Mouse (Mus musculus): ENCODE data around the gene Mrpl10. TPM values are rescaled to one million over a fixed set of nuclear protein-coding genes. Genes with fewer than 3 reads are reported as not detected.

Mrpl10 gene
- polyA plus RNA-seq, 1 experiment from 2014 or later = 50.7 TPM

DNA sequence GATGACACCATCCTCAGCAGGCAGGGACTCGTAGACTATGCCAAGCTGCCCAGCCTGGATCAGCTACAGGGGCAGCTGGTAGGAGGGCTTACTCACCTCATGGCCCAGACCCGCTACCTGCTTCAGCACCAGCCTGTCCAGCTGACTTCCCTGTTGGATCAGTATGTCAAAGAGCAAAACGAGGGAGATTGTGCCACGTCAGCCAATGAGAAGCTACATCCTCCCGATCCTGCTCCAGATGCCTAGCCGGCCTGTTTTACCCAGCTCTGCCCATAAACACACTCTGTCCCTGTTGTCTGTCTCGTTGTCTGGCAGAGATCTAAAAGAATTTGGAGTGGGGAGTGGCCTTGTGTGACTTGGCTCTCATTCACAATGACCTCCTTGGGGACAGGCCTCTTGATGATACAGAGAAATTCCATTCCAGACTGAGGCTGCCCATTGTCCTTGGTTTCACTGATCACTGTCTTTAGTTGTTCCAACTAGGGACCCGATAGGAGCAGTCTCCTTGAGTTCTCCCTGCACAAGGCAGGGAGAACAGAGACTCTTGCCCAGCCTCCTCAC is 6.8 kb downstream of the Mrpl10 start:
- no peak overlapping the region for H3K4me2 ChIP-seq (replicated peaks; ENCODE audit: low read depth)
- peaks cover 19% of the 10 kb centered on the region; the same call in 1 of the 2 replicates for H3K36me3 ChIP-seq (ENCODE audit: control insufficient read depth, insufficient read depth)
- no peak overlapping the region for H3K27ac ChIP-seq (ENCODE audit: low read depth, low read length)
- no peak for ATAC-seq
- 74% methylated on average over 8 of the region's 8 CpGs for WGBS
- no peaks in the 10 kb centered on the region for H3K9me3 ChIP-seq (ENCODE audit: control insufficient read depth)
- H3K27me3 ChIP-seq (replicated peaks; ENCODE audit: control insufficient read depth, insufficient read depth, low read length) = no peaks in the 10 kb centered on the region
- no peak for TF ChIP-seq CTCF (IDR thresholded peaks at IDR 0.05; ENCODE audit: low read depth)
- H3K4me3 ChIP-seq (ENCODE audit: low read depth, low read length) = no peak overlapping the region
- no peak overlapping the region for H3K9ac ChIP-seq (ENCODE audit: low read depth, low read length)
- peaks cover 5% of the 10 kb centered on the region; the same call in 1 of the 2 replicates for H3K4me1 ChIP-seq (replicated peaks; ENCODE audit: control insufficient read depth, insufficient read depth, low read length)

DNA sequence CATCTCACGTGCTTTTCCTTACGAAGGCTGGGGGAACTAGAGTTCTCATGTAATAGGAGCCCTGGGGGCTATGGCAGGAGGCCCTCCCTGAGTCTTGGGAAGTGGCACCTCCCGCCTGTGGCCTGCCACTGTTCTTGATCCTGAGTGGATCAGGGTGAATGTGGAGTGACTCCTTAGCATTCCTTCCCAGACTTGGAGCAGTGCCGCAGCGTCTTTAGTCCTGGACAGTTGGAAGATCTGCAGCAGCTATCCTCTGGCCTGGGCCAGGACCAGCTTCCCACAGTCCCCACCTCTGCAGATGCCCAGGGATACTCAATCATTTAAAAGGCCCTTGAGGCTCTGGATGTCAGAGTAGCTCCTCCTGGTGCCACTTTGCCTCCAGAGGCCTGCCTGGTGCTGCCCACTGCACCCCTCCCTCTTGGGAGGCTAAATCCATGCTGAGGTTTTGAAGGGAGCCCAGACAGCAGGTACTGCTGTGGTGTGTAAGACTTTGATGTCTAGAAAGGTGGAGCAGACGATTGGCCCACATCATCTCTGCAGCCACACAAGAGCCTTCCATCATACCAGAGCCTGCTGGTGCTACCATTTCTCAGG is 8.2 kb downstream of the Mrpl10 start:
- no peak overlapping the region for H3K9ac ChIP-seq (ENCODE audit: low read depth, low read length)

DNA sequence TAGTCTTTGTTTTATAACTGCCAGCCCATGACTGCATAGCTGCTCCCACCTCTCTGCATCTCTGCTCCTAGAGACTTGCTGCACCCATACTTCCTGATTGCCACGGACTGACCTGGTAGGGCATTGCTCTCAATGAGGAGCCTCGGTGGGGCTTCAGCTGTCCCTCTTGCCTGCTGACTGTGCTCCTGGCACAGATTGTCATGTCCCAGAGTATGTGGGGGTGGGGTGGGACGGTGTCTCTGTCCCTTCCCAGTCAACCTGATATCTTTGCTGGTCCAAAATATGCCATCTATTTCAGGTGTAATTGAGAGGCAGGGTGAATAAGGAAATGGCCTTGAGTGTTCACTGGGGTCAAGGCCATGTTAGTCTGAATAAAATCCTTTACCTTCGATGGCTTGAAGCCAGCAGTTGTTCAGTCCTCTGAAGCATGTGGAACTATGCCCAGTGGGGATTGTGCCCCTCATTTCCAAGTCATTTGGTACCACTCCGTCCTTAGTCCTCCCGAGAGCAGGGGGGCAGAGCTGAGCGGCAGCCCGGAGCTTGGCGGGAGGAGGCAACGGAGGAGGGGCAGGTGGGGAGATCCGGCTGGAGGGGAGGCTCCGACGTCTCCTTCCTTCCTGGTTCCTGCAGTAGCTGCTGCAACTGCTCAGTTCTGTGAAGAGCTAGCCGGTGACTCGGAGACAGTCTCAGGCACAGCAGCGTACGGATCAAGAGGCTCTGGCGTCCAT is 9.0 kb downstream of the Mrpl10 start, which contains the start of gene Osbpl7:
Gene Osbpl7 (plus strand): TSS at position 413 of the 728 bp plus-strand sequence.
- WGBS = 3% methylated on average over 18 of the region's 18 CpGs
- Histone ChIP-seq H3K9me3 (ENCODE audit: control insufficient read depth) (no peaks in the 10 kb centered on the region), H3K4me2 (replicated peaks; ENCODE audit: low read depth) (peak within 1 kb of the TSS; percentile 93), H3K27ac (ENCODE audit: low read depth, low read length) (peak within 1 kb of the TSS; percentile 91), H3K4me3 (ENCODE audit: low read depth, low read length) (peak within 1 kb of the TSS; percentile 77), H3K9ac (ENCODE audit: low read depth, low read length) (peak within 1 kb of the TSS; percentile 78), H3K4me1 (replicated peaks; ENCODE audit: control insufficient read depth, insufficient read depth, low read length) (peaks cover 5% of the 10 kb centered on the region; the same call in 1 of the 2 replicates), H3K36me3 (ENCODE audit: control insufficient read depth, insufficient read depth) (peaks cover 32% of the 10 kb centered on the region), H3K27me3 (replicated peaks; ENCODE audit: control insufficient read depth, insufficient read depth, low read length) (no peaks in the 10 kb centered on the region)
- ATAC-seq = peak; percentile 34
- peak; percentile 63 for TF ChIP-seq CTCF (IDR thresholded peaks at IDR 0.05; ENCODE audit: low read depth)

More for the DNA sequence above, 8.2 kb downstream of the Mrpl10 start:
- Histone ChIP-seq H3K27ac (ENCODE audit: low read depth, low read length) (no peak overlapping the region; the same call in 1 of the 2 replicates), H3K4me3 (ENCODE audit: low read depth, low read length) (no peak overlapping the region), H3K9me3 (ENCODE audit: control insufficient read depth) (no peaks in the 10 kb centered on the region), H3K4me2 (replicated peaks; ENCODE audit: low read depth) (no peak overlapping the region), H3K4me1 (replicated peaks; ENCODE audit: control insufficient read depth, insufficient read depth, low read length) (peaks cover 5% of the 10 kb centered on the region; the same call in 1 of the 2 replicates), H3K27me3 (replicated peaks; ENCODE audit: control insufficient read depth, insufficient read depth, low read length) (no peaks in the 10 kb centered on the region), H3K36me3 (ENCODE audit: control insufficient read depth, insufficient read depth) (peaks cover 27% of the 10 kb centered on the region)
- WGBS = 80% methylated on average over 6 of the region's 6 CpGs
- no peak for TF ChIP-seq CTCF (IDR thresholded peaks at IDR 0.05; ENCODE audit: low read depth)
- ATAC-seq = no peak

DNA sequence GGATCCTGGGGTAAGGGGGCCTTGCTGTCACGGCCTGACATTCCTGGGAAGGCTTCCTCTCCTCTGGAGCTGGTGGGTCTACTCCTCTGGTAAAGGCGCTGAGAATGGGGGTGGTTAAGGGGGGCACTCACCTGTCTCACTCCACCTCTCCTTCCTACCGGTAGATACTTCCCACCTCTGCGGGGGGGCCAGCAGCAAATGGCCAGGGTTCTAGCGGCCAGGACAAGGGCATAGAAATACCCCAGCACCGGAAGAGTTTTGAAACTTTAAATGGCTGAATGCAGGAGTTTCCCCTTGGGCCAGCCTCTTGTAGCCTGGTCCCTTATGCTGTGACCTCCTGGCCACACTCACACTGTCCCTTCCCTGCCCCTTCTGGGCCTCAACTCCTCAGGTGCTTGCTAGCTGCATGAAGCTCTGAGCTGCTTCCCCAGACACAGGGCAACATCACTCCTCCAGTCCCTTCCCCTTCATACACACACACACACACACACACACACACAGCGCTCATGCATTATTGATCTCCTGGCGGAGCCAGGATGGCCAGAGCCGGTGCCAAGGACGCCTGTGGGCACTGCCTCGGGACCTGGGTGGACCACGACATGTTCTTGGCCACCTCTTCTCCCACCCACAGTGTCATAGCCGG is 9.7 kb downstream of the Mrpl10 start:
- H3K27me3 ChIP-seq (replicated peaks; ENCODE audit: control insufficient read depth, insufficient read depth, low read length) = no peaks in the 10 kb centered on the region
- peaks cover 5% of the 10 kb centered on the region; the same call in 1 of the 2 replicates for H3K4me1 ChIP-seq (replicated peaks; ENCODE audit: control insufficient read depth, insufficient read depth, low read length)
- H3K4me2 ChIP-seq (replicated peaks; ENCODE audit: low read depth) = peak overlapping the region; percentile 93
- 12% methylated on average over 13 of the region's 13 CpGs for WGBS
- H3K27ac ChIP-seq (ENCODE audit: low read depth, low read length) = peak overlapping the region; percentile 91
- peak overlapping the region; percentile 78 for H3K9ac ChIP-seq (ENCODE audit: low read depth, low read length)
- peaks cover 36% of the 10 kb centered on the region for H3K36me3 ChIP-seq (ENCODE audit: control insufficient read depth, insufficient read depth)
- TF ChIP-seq CTCF (IDR thresholded peaks at IDR 0.05; ENCODE audit: low read depth) = no peak
- no peak for ATAC-seq
- H3K9me3 ChIP-seq (ENCODE audit: control insufficient read depth) = no peaks in the 10 kb centered on the region
- peak overlapping the region; percentile 77 for H3K4me3 ChIP-seq (ENCODE audit: low read depth, low read length)

DNA sequence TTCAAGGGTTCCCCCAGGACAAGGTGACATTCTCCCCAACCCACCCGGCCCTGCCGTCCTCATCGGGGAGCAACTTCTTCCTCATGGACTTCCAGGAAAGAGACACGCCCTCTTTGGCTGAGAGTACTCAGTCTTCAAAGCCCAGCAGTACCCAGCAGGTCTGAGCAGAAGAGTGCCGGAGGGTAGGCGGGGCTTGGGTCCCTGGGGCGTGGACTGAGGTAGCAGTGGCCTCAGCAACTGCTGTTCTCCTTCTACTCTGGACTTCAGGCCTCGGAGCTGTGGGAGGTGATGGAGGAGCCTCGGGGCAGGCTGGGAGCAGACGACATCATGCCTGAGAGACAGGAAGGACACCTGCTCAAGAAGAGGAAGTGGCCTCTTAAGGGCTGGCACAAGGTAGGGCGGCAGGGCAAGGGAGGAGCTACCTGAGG is 10.9 kb downstream of the Mrpl10 start:
- TF ChIP-seq CTCF (IDR thresholded peaks at IDR 0.05; ENCODE audit: low read depth) = no peak
- peak overlapping the region; percentile 91 for H3K27ac ChIP-seq (ENCODE audit: low read depth, low read length)
- peak; percentile 87 for ATAC-seq
- 0 out of 2 replicates have a peak overlapping the region, but pooled peaks have one; percentile 1 for H3K9ac ChIP-seq (ENCODE audit: low read depth, low read length)
- H3K36me3 ChIP-seq (ENCODE audit: control insufficient read depth, insufficient read depth) = peaks cover 47% of the 10 kb centered on the region
- H3K4me1 ChIP-seq (replicated peaks; ENCODE audit: control insufficient read depth, insufficient read depth, low read length) = peaks cover 5% of the 10 kb centered on the region; the same call in 1 of the 2 replicates
- 11% methylated on average over 11 of the region's 11 CpGs for WGBS
- peak overlapping the region; percentile 93 for H3K4me2 ChIP-seq (replicated peaks; ENCODE audit: low read depth)
- H3K27me3 ChIP-seq (replicated peaks; ENCODE audit: control insufficient read depth, insufficient read depth, low read length) = no peaks in the 10 kb centered on the region
- no peaks in the 10 kb centered on the region for H3K9me3 ChIP-seq (ENCODE audit: control insufficient read depth)
- peak overlapping the region; percentile 77 for H3K4me3 ChIP-seq (ENCODE audit: low read depth, low read length)
